Mouse (Mus musculus) lung, postnatal 4 days (tissue): ENCODE measurements around the gene Nop2.
A peak's percentile ranks its signal among the peaks of the same experiment; 100 is the strongest.

Source experiments
- DNase-seq, 2 experiments: peaks; one replicate each; pipeline ENCODE4 v3.0.0; 2021

Nop2 gene

GRCm38 (mm10) chr6:125131302-125132156 is at the start of gene Nop2:
Gene Nop2 (plus strand): TSS chr6:125131909.
- peak; percentile 91 to 93 for DNase-seq

GRCm38 (mm10) chr6:125082801-125083386 is 48.8 kb upstream of the Nop2 start:
- no peak for DNase-seq

GRCm38 (mm10) chr6:125084424-125084823 is 47.3 kb upstream of the Nop2 start:
- peak in 1 of 2 experiments; percentile 78 for DNase-seq

- no peak for DNase-seq
Observed at GRCm38 (mm10) chr6:125087937-125088336, 43.8 kb upstream of the Nop2 start.

GRCm38 (mm10) chr6:125088561-125089321 is 43.0 kb upstream of the Nop2 start:
- peak; percentile 82 to 91 for DNase-seq

GRCm38 (mm10) chr6:125089521-125090321 is 42.0 kb upstream of the Nop2 start:
- peak; percentile 87 to 95 for DNase-seq

GRCm38 (mm10) chr6:125090341-125091085 is 41.2 kb upstream of the Nop2 start:
- DNase-seq = no peak

- no peak for DNase-seq
Observed at GRCm38 (mm10) chr6:125092372-125092771, 39.3 kb upstream of the Nop2 start.

GRCm38 (mm10) chr6:125094843-125095242 is 36.9 kb upstream of the Nop2 start:
- DNase-seq = no peak

- DNase-seq = peak; percentile 96
Observed at GRCm38 (mm10) chr6:125095391-125096278, 36.1 kb upstream of the Nop2 start, which contains the start of gene Chd4. Gene Chd4 (plus strand): TSS chr6:125095981.

- no peak for DNase-seq
Observed at GRCm38 (mm10) chr6:125096279-125096596, 35.5 kb upstream of the Nop2 start.

GRCm38 (mm10) chr6:125096597-125097345 is 34.9 kb upstream of the Nop2 start:
- DNase-seq = peak; percentile 74 to 79

- DNase-seq = no peak
Observed at GRCm38 (mm10) chr6:125097346-125097689, 34.4 kb upstream of the Nop2 start.

- no peak for DNase-seq
Observed at GRCm38 (mm10) chr6:125097951-125098350, 33.8 kb upstream of the Nop2 start.

GRCm38 (mm10) chr6:125098513-125098912 is 33.2 kb upstream of the Nop2 start:
- DNase-seq = no peak

- DNase-seq = peak; percentile 66 to 68
Observed at GRCm38 (mm10) chr6:125099421-125099971, 32.2 kb upstream of the Nop2 start.

- no peak for DNase-seq
Observed at GRCm38 (mm10) chr6:125101444-125101843, 30.3 kb upstream of the Nop2 start.

- DNase-seq = no peak
Observed at GRCm38 (mm10) chr6:125104223-125104622, 27.5 kb upstream of the Nop2 start.

- DNase-seq = no peak
Observed at GRCm38 (mm10) chr6:125107705-125108104, 24.0 kb upstream of the Nop2 start.

- DNase-seq = no peak
Observed at GRCm38 (mm10) chr6:125109371-125109770, 22.3 kb upstream of the Nop2 start.
